Mouse (Mus musculus): ENCODE results near the gene Glce. TPM values are rescaled to one million over a fixed set of nuclear protein-coding genes. Genes with fewer than 3 reads are reported as not detected.
A peak's percentile ranks its signal among the peaks of the same experiment; 100 is the strongest.

Glce gene
- polyA plus RNA-seq, 1 experiment: 32.0 TPM

GRCm38 (mm10) chr9:62145198-62145597, 22.7 kb upstream of the Glce start:
- no peaks in the 10 kb centered on the region for H3K36me3 ChIP-seq (ENCODE audit: control insufficient read depth, insufficient read depth)
- H3ac ChIP-seq (ENCODE audit: control insufficient read depth, insufficient read length): no peak overlapping the region
- TF ChIP-seq TCF3 (IDR thresholded peaks at IDR 0.05; ENCODE audit: insufficient read length, low read depth) (no peak), USF1 (IDR thresholded peaks at IDR 0.05; ENCODE audit: low read depth) (no peak), CEBPB (IDR thresholded peaks at IDR 0.05; ENCODE audit: insufficient read depth, poor library complexity, severe bottlenecking) (no peak), MAX (IDR thresholded peaks at IDR 0.05; ENCODE audit: low read depth) (no peak), TCF12 (IDR thresholded peaks at IDR 0.05; ENCODE audit: insufficient read depth, poor library complexity, severe bottlenecking) (no peak), MYOD1 (IDR thresholded peaks at IDR 0.05; ENCODE audit: control insufficient read depth in 1 of 3, insufficient read length in 2 of 3, low read depth in 2 of 3) (no peak), SRF (IDR thresholded peaks at IDR 0.05; ENCODE audit: control insufficient read depth, insufficient read length, low read depth) (no peak), POLR2AphosphoS2 (IDR thresholded peaks at IDR 0.05; ENCODE audit: insufficient read length, low read depth) (no peak), REST (IDR thresholded peaks at IDR 0.05; ENCODE audit: insufficient read depth, insufficient read length) (no peak), MYOG (IDR thresholded peaks at IDR 0.05; ENCODE audit: control insufficient read depth in 1 of 3, insufficient read depth in 1 of 3, insufficient read length in 2 of 3, low read depth in 2 of 3) (no peak), POLR2A (IDR thresholded peaks at IDR 0.05; ENCODE audit: insufficient read length, low read depth) (no peak), E2F4 (IDR thresholded peaks at IDR 0.05; ENCODE audit: insufficient read depth) (no peak)
- H3K27me3 ChIP-seq (ENCODE audit: control insufficient read depth, insufficient read depth, insufficient read length): no peaks in the 10 kb centered on the region
- no peak overlapping the region for H3K4me3 ChIP-seq
- no peaks in the 10 kb centered on the region for H3K79me2 ChIP-seq (ENCODE audit: control insufficient read depth, insufficient read depth)
- H3K4me2 ChIP-seq (ENCODE audit: low read depth): no peak overlapping the region

GRCm38 (mm10) chr9:62143428-62143827, 21.0 kb upstream of the Glce start:
- TF ChIP-seq POLR2A (IDR thresholded peaks at IDR 0.05; ENCODE audit: insufficient read length, low read depth): no peak
- no peak for TF ChIP-seq E2F4 (IDR thresholded peaks at IDR 0.05; ENCODE audit: insufficient read depth)
- TF ChIP-seq REST (IDR thresholded peaks at IDR 0.05; ENCODE audit: insufficient read depth, insufficient read length): no peak
- TF ChIP-seq USF1 (IDR thresholded peaks at IDR 0.05; ENCODE audit: low read depth): no peak
- no peak for TF ChIP-seq TCF3 (IDR thresholded peaks at IDR 0.05; ENCODE audit: insufficient read length, low read depth)
- TF ChIP-seq TCF12 (IDR thresholded peaks at IDR 0.05; ENCODE audit: insufficient read depth, poor library complexity, severe bottlenecking): no peak
- TF ChIP-seq MAX (IDR thresholded peaks at IDR 0.05; ENCODE audit: low read depth): no peak
- no peak for TF ChIP-seq MYOG (IDR thresholded peaks at IDR 0.05; ENCODE audit: control insufficient read depth in 1 of 3, insufficient read depth in 1 of 3, insufficient read length in 2 of 3, low read depth in 2 of 3)
- no peak for TF ChIP-seq SRF (IDR thresholded peaks at IDR 0.05; ENCODE audit: control insufficient read depth, insufficient read length, low read depth)
- no peak for TF ChIP-seq MYOD1 (IDR thresholded peaks at IDR 0.05; ENCODE audit: control insufficient read depth in 1 of 3, insufficient read length in 2 of 3, low read depth in 2 of 3)
- TF ChIP-seq POLR2AphosphoS2 (IDR thresholded peaks at IDR 0.05; ENCODE audit: insufficient read length, low read depth): no peak
- Histone ChIP-seq H3K4me3 (no peak overlapping the region), H3K36me3 (ENCODE audit: control insufficient read depth, insufficient read depth) (no peaks in the 10 kb centered on the region), H3K4me2 (ENCODE audit: low read depth) (no peak overlapping the region), H3ac (ENCODE audit: control insufficient read depth, insufficient read length) (no peak overlapping the region), H3K79me2 (ENCODE audit: control insufficient read depth, insufficient read depth) (no peaks in the 10 kb centered on the region), H3K27me3 (ENCODE audit: control insufficient read depth, insufficient read depth, insufficient read length) (no peaks in the 10 kb centered on the region)

- Histone ChIP-seq H3K36me3 (ENCODE audit: control insufficient read depth, insufficient read depth) (no peaks in the 10 kb centered on the region), H3K4me2 (ENCODE audit: low read depth) (no peak overlapping the region), H3K79me2 (ENCODE audit: control insufficient read depth, insufficient read depth) (no peaks in the 10 kb centered on the region), H3K4me3 (no peak overlapping the region), H3K27me3 (ENCODE audit: control insufficient read depth, insufficient read depth, insufficient read length) (no peaks in the 10 kb centered on the region), H3ac (ENCODE audit: control insufficient read depth, insufficient read length) (no peak overlapping the region)
- TF ChIP-seq MYOD1 (IDR thresholded peaks at IDR 0.05; ENCODE audit: control insufficient read depth in 1 of 3, insufficient read length in 2 of 3, low read depth in 2 of 3) (no peak), POLR2A (IDR thresholded peaks at IDR 0.05; ENCODE audit: insufficient read length, low read depth) (no peak), SRF (IDR thresholded peaks at IDR 0.05; ENCODE audit: control insufficient read depth, insufficient read length, low read depth) (no peak), POLR2AphosphoS2 (IDR thresholded peaks at IDR 0.05; ENCODE audit: insufficient read length, low read depth) (no peak), MYOG (IDR thresholded peaks at IDR 0.05; ENCODE audit: control insufficient read depth in 1 of 3, insufficient read depth in 1 of 3, insufficient read length in 2 of 3, low read depth in 2 of 3) (no peak), TCF12 (IDR thresholded peaks at IDR 0.05; ENCODE audit: insufficient read depth, poor library complexity, severe bottlenecking) (no peak), MAX (IDR thresholded peaks at IDR 0.05; ENCODE audit: low read depth) (no peak), USF1 (IDR thresholded peaks at IDR 0.05; ENCODE audit: low read depth) (no peak), CEBPB (IDR thresholded peaks at IDR 0.05; ENCODE audit: insufficient read depth, poor library complexity, severe bottlenecking) (no peak), TCF3 (IDR thresholded peaks at IDR 0.05; ENCODE audit: insufficient read length, low read depth) (no peak), REST (IDR thresholded peaks at IDR 0.05; ENCODE audit: insufficient read depth, insufficient read length) (no peak), E2F4 (IDR thresholded peaks at IDR 0.05; ENCODE audit: insufficient read depth) (no peak)
These were observed 16.6 kb upstream of the Glce start for GRCm38 (mm10) chr9:62139027-62139426.

DNA sequence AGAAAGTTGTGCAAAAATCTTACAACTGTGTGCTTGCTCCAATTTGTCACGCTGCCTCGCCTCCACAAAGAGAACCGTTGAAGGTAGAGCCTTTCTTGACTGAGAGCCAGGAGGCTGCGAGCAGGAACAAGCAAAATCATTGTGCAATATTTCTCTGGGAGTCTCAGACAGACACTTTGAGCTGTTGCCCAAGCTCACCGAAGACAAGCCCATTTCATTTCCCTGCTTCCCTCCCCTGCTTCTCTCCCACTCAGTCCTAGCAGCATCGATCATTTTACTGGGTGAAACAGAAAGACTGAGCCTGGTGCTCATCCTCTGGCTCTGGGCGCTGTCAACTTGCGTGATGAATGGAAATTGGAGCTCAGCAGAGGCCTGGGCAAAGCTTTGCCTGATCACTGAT, 14.8 kb upstream of the Glce start:
- no peak overlapping the region for H3K4me2 ChIP-seq (ENCODE audit: low read depth)
- no peak overlapping the region for H3K4me3 ChIP-seq
- no peaks in the 10 kb centered on the region for H3K36me3 ChIP-seq (ENCODE audit: control insufficient read depth, insufficient read depth)
- TF ChIP-seq E2F4 (IDR thresholded peaks at IDR 0.05; ENCODE audit: insufficient read depth): no peak
- peak; percentile 51 for TF ChIP-seq CEBPB (IDR thresholded peaks at IDR 0.05; ENCODE audit: insufficient read depth, poor library complexity, severe bottlenecking)
- no peaks in the 10 kb centered on the region for H3K27me3 ChIP-seq (ENCODE audit: control insufficient read depth, insufficient read depth, insufficient read length)
- H3K79me2 ChIP-seq (ENCODE audit: control insufficient read depth, insufficient read depth): no peaks in the 10 kb centered on the region
- no peak overlapping the region for H3ac ChIP-seq (ENCODE audit: control insufficient read depth, insufficient read length)

Measured in myocyte (in vitro differentiated cells).